Mouse (Mus musculus) liver, postnatal 0 days (tissue): ENCODE measurements around the gene Cd1d1. TPM values are rescaled to one million over a fixed set of nuclear protein-coding genes. Genes with fewer than 3 reads are reported as not detected.

Source experiments
- ATAC-seq: fragments of 200-750 bp; cut with Nextera tagmentation; 2 replicates; pipeline ENCODE4 v1.8.0; 2017; ENCODE audit warnings: mild to moderate bottlenecking, moderate library complexity
- DNase-seq: peaks from one replicate; pipeline ENCODE4 v3.0.0-alpha.2; 2016
- H3K27ac ChIP-seq: fragments of 300-500 bp; sonication (generic); 2 replicates; pipeline ENCODE4 v1.5.1; 2014; ENCODE audit warnings: antibody characterized with exemption, moderate library complexity, mild to moderate bottlenecking, low read depth
- H3K27me3 ChIP-seq: fragments of 300-500 bp; sonication (generic); 2 replicates; pipeline ENCODE4 v1.6.1; 2014; ENCODE audit warnings: low read length, control low read depth, mixed read lengths; ENCODE audit not compliant: insufficient read depth
- H3K36me3 ChIP-seq: fragments of 300-500 bp; sonication (generic); replicated peaks from 2 replicates; pipeline ENCODE4 v1.6.1; 2014; ENCODE audit warnings: mild to moderate bottlenecking, control low read depth, low read length, moderate library complexity, mixed read lengths; ENCODE audit not compliant: insufficient read depth
- H3K4me1 ChIP-seq: fragments of 300-500 bp; sonication (generic); 2 replicates; pipeline ENCODE4 v1.6.1; 2014; ENCODE audit warnings: antibody characterized with exemption, mild to moderate bottlenecking, control low read depth; ENCODE audit not compliant: insufficient read depth
- H3K4me2 ChIP-seq: fragments of 300-500 bp; sonication (generic); 2 replicates; pipeline ENCODE4 v1.6.1; 2014; ENCODE audit warnings: low read depth, mild to moderate bottlenecking, low read length, moderate library complexity, mixed read lengths
- H3K4me3 ChIP-seq: fragments of 300-500 bp; sonication (generic); 2 replicates; pipeline ENCODE4 v1.5.1; 2014; ENCODE audit warnings: low read depth, low read length
- H3K9ac ChIP-seq: fragments of 300-500 bp; sonication (generic); replicated peaks from 2 replicates; pipeline ENCODE4 v1.6.1; 2014; ENCODE audit warnings: mild to moderate bottlenecking, moderate library complexity
- H3K9me3 ChIP-seq: fragments of 300-500 bp; sonication (generic); 2 replicates; pipeline ENCODE4 v1.6.1; 2016; ENCODE audit warnings: mild to moderate bottlenecking, control low read depth, low read length, mixed read lengths
- CTCF ChIP-seq: sonication (generic); IDR thresholded peaks from 2 replicates; pipeline ENCODE4 v1.5.1; 2016; ENCODE audit warnings: antibody characterized with exemption, low read depth
- EP300 ChIP-seq: IDR thresholded peaks from 2 replicates; pipeline ENCODE4 v1.6.1; 2016; ENCODE audit warnings: antibody characterized with exemption, low read depth, mild to moderate bottlenecking
- WGBS: fragments of 180-500 bp; shearing (Covaris S2); extraction: QIAGEN DNeasy Blood & Tissue Kit; methylation state at CpG from one replicate; pipeline ENCODE4 v1.1.7; 2014; ENCODE audit not compliant: insufficient replicate concordance; 5-methylcytosine and 5-hydroxymethylcytosine counted together
- polyA plus RNA-seq: library from polyadenylated mRNA; unstranded; fragments of >200 nt; fragmentation: Nextera tagmentation; extraction: Ambion mirVana; gene quantifications from 2 replicates; pipeline ENCODE4 v1.2.1, GENCODE M21; 2015

Gene Cd1d1
- polyA plus RNA-seq, 1 experiment from 2014 or later, result 42.3 TPM

DNA sequence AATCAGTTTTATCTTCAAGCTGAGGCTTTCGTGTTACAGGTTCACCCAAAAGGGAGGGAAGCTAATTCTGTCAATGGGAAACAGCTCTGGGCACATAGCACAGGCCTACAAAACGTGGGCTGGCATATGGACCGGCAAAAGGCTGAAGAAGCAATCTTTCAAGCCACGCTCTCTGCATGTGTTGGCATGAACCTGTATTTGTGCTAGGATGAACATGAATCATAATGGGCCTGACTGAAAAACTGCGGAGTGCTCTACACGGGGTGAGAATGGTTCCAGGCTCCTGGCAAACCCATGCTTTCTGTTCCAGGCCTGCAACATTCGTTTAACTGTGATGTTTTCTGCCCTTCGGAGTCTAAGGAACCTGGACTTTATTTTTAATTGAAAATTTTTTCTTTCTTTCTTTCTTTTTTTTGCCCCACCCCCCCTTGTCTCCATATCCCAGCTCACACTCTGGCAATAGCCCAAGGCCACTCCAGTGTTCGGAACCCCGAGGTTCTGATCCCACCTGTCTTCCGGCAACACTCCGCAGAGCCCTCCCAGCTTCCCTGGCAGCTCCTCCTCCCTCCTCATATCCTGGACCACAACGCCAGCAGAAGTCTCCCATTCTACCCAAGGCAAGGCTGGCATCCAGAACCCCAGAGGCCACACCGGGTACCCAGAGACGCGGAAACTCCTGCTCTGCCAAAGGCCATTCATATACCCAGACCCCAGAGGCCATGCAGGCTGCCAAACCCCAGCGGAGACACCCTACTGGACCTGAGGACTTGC lies 36.4 kb downstream of the Cd1d1 start:
- no peaks in the 10 kb centered on the region for H3K36me3 ChIP-seq
- H3K9me3 ChIP-seq, result no peaks in the 10 kb centered on the region
- H3K4me1 ChIP-seq, result no peaks in the 10 kb centered on the region
- WGBS, result 82% methylated on average over 17 of the region's 17 CpGs
- H3K27me3 ChIP-seq, result no peaks in the 10 kb centered on the region
- DNase-seq (no peak), ATAC-seq (no peak)
- H3K9ac ChIP-seq, result no peak overlapping the region
- no peak overlapping the region for H3K27ac ChIP-seq
- TF ChIP-seq EP300, result no peak
- no peak for TF ChIP-seq CTCF
- no peak overlapping the region for H3K4me3 ChIP-seq
- no peak overlapping the region for H3K4me2 ChIP-seq

DNA sequence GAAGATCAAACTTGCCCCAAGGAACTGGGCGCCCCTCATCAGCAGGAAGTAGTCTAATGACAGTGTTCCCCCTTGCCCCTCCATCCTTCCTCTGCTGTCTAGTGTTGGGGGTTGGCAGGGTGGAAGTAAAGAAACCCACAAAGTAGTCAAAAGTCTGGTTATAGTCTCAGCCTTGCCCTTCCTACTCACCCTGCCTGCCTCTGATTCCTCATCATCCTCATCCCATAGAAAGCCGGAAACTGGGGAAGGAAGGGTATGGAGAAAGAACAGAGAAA lies 37.9 kb downstream of the Cd1d1 start:
- H3K27me3 ChIP-seq, result no peaks in the 10 kb centered on the region
- no peak for TF ChIP-seq CTCF
- no peak for TF ChIP-seq EP300
- H3K4me2 ChIP-seq, result peak overlapping the region; percentile 36; the same call in 1 of the 2 replicates
- no peak for ATAC-seq
- WGBS, result 43% methylated on average over 2 of the region's 2 CpGs
- no peak overlapping the region for H3K9ac ChIP-seq
- H3K9me3 ChIP-seq, result no peaks in the 10 kb centered on the region
- no peaks in the 10 kb centered on the region for H3K36me3 ChIP-seq
- no peak for DNase-seq
- no peak overlapping the region for H3K27ac ChIP-seq
- H3K4me1 ChIP-seq, result no peaks in the 10 kb centered on the region
- H3K4me3 ChIP-seq, result no peak overlapping the region

DNA sequence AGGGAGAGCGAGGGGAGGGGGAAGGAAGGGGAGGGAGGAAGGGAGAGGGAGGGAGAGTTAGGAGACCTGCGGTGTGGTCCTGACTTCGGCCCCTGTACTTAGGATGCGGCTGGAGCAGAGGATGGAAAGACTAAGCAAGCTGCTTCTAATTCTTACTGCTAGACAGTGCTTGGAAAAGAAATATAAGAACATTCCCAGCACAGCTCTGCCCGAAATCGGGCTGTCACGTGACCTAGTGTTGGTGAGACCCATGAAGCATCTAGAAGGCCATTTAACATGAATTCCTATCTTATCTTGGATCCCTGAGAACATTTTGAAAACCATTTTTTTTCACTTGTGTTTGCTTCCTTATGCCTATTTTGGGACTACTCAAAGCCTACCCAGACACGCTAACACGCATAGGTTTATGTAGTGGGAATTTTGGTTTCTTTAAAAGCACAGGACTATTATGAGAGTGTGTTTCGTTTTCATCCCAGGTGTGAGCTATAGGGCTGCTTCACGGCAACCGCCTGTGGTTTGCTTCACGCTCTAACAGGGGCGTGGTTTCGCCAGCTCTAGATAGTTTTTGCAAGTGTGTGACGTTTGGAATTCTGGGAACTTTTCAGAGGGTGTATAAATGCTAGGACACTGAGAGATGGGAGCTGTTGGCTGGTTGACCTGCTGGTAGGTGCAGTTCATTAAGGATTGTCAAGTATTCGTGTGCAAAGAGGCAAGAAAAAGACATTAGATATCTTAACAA lies 38.4 kb downstream of the Cd1d1 start:
- Histone ChIP-seq H3K27me3 (no peaks in the 10 kb centered on the region), H3K4me1 (no peaks in the 10 kb centered on the region), H3K27ac (no peak overlapping the region), H3K36me3 (no peaks in the 10 kb centered on the region), H3K9ac (no peak overlapping the region), H3K4me2 (peak overlapping the region; percentile 36; the same call in 1 of the 2 replicates), H3K9me3 (no peaks in the 10 kb centered on the region), H3K4me3 (no peak overlapping the region)
- DNase-seq, result no peak
- no peak for ATAC-seq
- TF ChIP-seq EP300, result no peak
- no peak for TF ChIP-seq CTCF
- WGBS, result 51% methylated on average over 17 of the region's 17 CpGs

DNA sequence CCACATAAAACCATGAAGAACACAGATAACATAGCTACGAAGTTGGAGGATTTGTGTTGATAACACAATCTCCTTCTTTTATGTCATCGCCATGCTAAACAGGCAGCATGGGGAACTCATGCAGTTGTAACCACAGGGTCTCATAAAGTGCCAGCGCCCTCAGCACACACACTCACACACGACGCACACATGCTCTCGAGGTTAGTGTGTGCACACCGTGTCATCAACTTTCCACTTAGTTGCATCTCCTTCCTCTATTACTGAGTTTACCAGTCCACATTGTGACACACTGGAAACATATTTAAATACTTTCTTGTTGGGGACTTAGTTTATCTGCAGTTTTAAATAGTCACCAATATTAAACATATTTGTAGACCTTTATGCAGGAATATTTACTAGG lies 40.2 kb downstream of the Cd1d1 start:
- Histone ChIP-seq H3K9ac (no peak overlapping the region), H3K27ac (no peak overlapping the region), H3K4me2 (no peak overlapping the region), H3K4me1 (no peaks in the 10 kb centered on the region), H3K9me3 (no peaks in the 10 kb centered on the region), H3K4me3 (no peak overlapping the region), H3K27me3 (no peaks in the 10 kb centered on the region), H3K36me3 (no peaks in the 10 kb centered on the region)
- ATAC-seq (no peak), DNase-seq (no peak)
- 48% methylated on average over 7 of the region's 7 CpGs for WGBS
- no peak for TF ChIP-seq CTCF
- no peak for TF ChIP-seq EP300

DNA sequence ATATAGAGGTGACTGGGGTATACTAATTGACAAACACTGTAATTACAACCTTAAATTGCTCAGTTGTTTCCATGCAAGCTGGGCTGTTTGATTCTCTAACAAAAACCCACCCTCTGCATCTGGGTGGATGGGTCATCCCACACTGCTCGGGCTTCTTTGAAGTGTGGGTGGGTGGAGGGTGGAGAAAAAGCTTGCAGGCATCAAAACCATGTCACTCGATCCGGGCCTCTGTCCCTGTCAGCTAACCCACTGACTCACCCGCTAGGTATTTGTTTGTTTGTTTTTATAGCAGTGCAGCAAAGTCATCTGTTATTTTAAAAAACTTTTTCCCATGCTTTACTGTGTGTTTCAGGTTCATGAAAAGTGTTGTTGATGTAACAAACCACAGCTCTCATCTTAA lies 43.9 kb downstream of the Cd1d1 start:
- TF ChIP-seq EP300 (no peak), CTCF (no peak)
- DNase-seq, result no peak

DNA sequence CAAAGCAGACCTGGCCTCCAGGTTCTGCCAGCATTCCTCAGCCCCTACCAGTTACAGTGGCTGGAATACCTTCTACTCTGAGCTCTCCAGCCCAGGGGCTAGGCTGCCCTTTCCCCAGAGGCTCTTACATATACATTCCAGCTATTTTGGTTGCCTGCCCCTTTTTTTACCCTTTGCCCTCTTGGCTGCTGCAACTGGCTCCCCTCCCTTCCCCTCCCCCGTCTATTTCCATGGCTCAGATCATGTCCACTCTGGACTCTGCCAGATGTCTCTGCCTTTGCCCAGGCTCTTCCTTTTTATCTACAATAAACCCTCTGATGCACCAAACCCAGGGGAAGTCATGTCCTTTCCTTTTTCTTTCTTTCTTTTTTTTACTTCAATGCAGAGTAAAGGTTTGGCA lies 44.7 kb downstream of the Cd1d1 start:
- WGBS, result 35% methylated on average over 1 of the region's 1 CpGs
- Histone ChIP-seq H3K4me3 (no peak overlapping the region), H3K27me3 (no peaks in the 10 kb centered on the region), H3K9ac (no peak overlapping the region), H3K36me3 (no peaks in the 10 kb centered on the region), H3K4me2 (no peak overlapping the region), H3K4me1 (no peaks in the 10 kb centered on the region), H3K27ac (no peak overlapping the region), H3K9me3 (peaks cover 4% of the 10 kb centered on the region; the same call in 1 of the 2 replicates)
- peak; percentile 68 for ATAC-seq
- TF ChIP-seq EP300 (no peak), CTCF (no peak)
- peak; percentile 21 for DNase-seq

More for the DNA sequence above, 43.9 kb downstream of the Cd1d1 start:
- Histone ChIP-seq H3K27ac (no peak overlapping the region), H3K36me3 (no peaks in the 10 kb centered on the region), H3K4me3 (no peak overlapping the region), H3K9ac (no peak overlapping the region), H3K4me2 (no peak overlapping the region), H3K27me3 (no peaks in the 10 kb centered on the region), H3K4me1 (no peaks in the 10 kb centered on the region), H3K9me3 (peaks cover 4% of the 10 kb centered on the region; the same call in 1 of the 2 replicates)
- 52% methylated on average over 4 of the region's 4 CpGs for WGBS
- ATAC-seq, result no peak
